Mouse (Mus musculus) adrenal gland, adult (tissue): ENCODE data around the gene Tsen54.

Experiments
- DNase-seq, 2 experiments: peaks; one replicate each; pipeline ENCODE4 v3.0.0; 2022 to 2023; ENCODE audit warnings: low spot score in 1 of 2; ENCODE audit not compliant: inconsistent age in 2 of 2

The Tsen54 gene

GRCm38 (mm10) chr11:115800981-115801380 lies 13.5 kb upstream of the Tsen54 start:
- DNase-seq = peak in 1 of 2 experiments; percentile 12

- peak in 1 of 2 experiments; percentile 29 for DNase-seq
Observed at GRCm38 (mm10) chr11:115803072-115803709, 11.3 kb upstream of the Tsen54 start.

- DNase-seq = peak in 1 of 2 experiments; percentile 11
Observed at GRCm38 (mm10) chr11:115805005-115805404, 9.5 kb upstream of the Tsen54 start.

GRCm38 (mm10) chr11:115806154-115806553 lies 8.4 kb upstream of the Tsen54 start:
- DNase-seq = peak in 1 of 2 experiments; percentile 35

- peak in 1 of 2 experiments; percentile 9 for DNase-seq
Observed at GRCm38 (mm10) chr11:115807306-115807705, 7.2 kb upstream of the Tsen54 start.

GRCm38 (mm10) chr11:115807971-115808370 lies 6.6 kb upstream of the Tsen54 start:
- peak in 1 of 2 experiments; percentile 23 for DNase-seq

GRCm38 (mm10) chr11:115808696-115809310 lies 5.7 kb upstream of the Tsen54 start:
- peak; percentile 54 to 80 for DNase-seq

- peak; percentile 69 to 80 for DNase-seq
Observed at GRCm38 (mm10) chr11:115809311-115809781, 5.2 kb upstream of the Tsen54 start.

GRCm38 (mm10) chr11:115810377-115810776 lies 4.1 kb upstream of the Tsen54 start:
- peak; percentile 87 to 94 for DNase-seq

- DNase-seq = peak; percentile 28 to 66
Observed at GRCm38 (mm10) chr11:115811381-115812093, 3.0 kb upstream of the Tsen54 start.

GRCm38 (mm10) chr11:115812095-115812494 lies 2.4 kb upstream of the Tsen54 start:
- DNase-seq = peak; percentile 76 to 90

GRCm38 (mm10) chr11:115812533-115813420 lies 1.7 kb upstream of the Tsen54 start:
- peak; percentile 75 to 90 for DNase-seq

GRCm38 (mm10) chr11:115813507-115814296 lies 822 bp upstream of the Tsen54 start, which contains the start of gene Caskin2:
TSS of gene Caskin2 (minus strand) at chr11:115813639.
- DNase-seq = peak; percentile 98 to 100

- DNase-seq = no peak
Observed at GRCm38 (mm10) chr11:115817331-115817730, 2.8 kb downstream of the Tsen54 start.

GRCm38 (mm10) chr11:115819915-115820623 lies 5.5 kb downstream of the Tsen54 start:
- DNase-seq = no peak

GRCm38 (mm10) chr11:115821001-115821400 lies 6.5 kb downstream of the Tsen54 start:
- no peak for DNase-seq

- peak; percentile 92 to 96 for DNase-seq
Observed at GRCm38 (mm10) chr11:115823774-115824740, 9.5 kb downstream of the Tsen54 start, which contains the start of gene Llgl2. TSS of gene Llgl2 (plus strand) at chr11:115824049.

- DNase-seq = no peak
Observed at GRCm38 (mm10) chr11:115824813-115825212, 10.3 kb downstream of the Tsen54 start.
